Mouse (Mus musculus) stomach, embryonic 15.5 days (tissue): ENCODE data around the gene Sbf1. TPM values are rescaled to one million over a fixed set of nuclear protein-coding genes. Genes with fewer than 3 reads are reported as not detected.

Experiments used
- ATAC-seq: fragments of 200-750 bp; cut with Nextera tagmentation; 2 replicates; pipeline ENCODE4 v1.8.0; 2017; ENCODE audit warnings: low read depth, moderate number of reproducible peaks, moderate TSS enrichment; ENCODE audit not compliant: insufficient read depth, low FRiP score
- H3K27ac ChIP-seq: fragments of 300-500 bp; sonication (generic); 2 replicates; pipeline ENCODE4 v1.5.1; 2015; ENCODE audit warnings: mild to moderate bottlenecking, inconsistent platforms
- H3K27me3 ChIP-seq: fragments of 300-500 bp; sonication (generic); replicated peaks from 2 replicates; pipeline ENCODE4 v1.6.1; 2015; ENCODE audit warnings: inconsistent platforms
- H3K36me3 ChIP-seq: fragments of 300-500 bp; sonication (generic); 2 replicates; pipeline ENCODE4 v1.6.1; 2015; ENCODE audit warnings: inconsistent platforms
- H3K4me1 ChIP-seq: fragments of 300-500 bp; sonication (generic); 2 replicates; pipeline ENCODE4 v1.6.1; 2015; ENCODE audit warnings: inconsistent platforms
- H3K4me2 ChIP-seq: fragments of 300-500 bp; sonication (generic); 2 replicates; pipeline ENCODE4 v1.6.1; 2015; ENCODE audit warnings: mild to moderate bottlenecking, inconsistent platforms
- H3K4me3 ChIP-seq: fragments of 300-500 bp; sonication (generic); replicated peaks from 2 replicates; pipeline ENCODE4 v1.5.1; 2015; ENCODE audit warnings: inconsistent platforms
- H3K9ac ChIP-seq: fragments of 300-500 bp; sonication (generic); 2 replicates; pipeline ENCODE4 v1.6.1; 2015; ENCODE audit warnings: inconsistent platforms
- H3K9me3 ChIP-seq: fragments of 300-500 bp; sonication (generic); 2 replicates; pipeline ENCODE4 v1.6.1; 2016; ENCODE audit warnings: inconsistent platforms
- WGBS: fragments of 180-500 bp; shearing (Covaris S2); methylation state at CpG from one replicate; pipeline ENCODE4 v1.1.7; 2015; 5-methylcytosine and 5-hydroxymethylcytosine counted together
- microRNA-seq: library from miRNA; unstranded; fragments of <30 nt; microRNA quantifications from one replicate; pipeline ENCODE4, GENCODE M21; 2016
- polyA plus RNA-seq: library from polyadenylated mRNA; unstranded; fragments of >200 nt; fragmentation: Nextera tagmentation; extraction: Ambion mirVana; gene quantifications from 2 replicates; pipeline ENCODE4 v1.2.1, GENCODE M21; 2015

Gene Sbf1
- polyA plus RNA-seq, 1 experiment from 2014 or later: 45.3 TPM

DNA sequence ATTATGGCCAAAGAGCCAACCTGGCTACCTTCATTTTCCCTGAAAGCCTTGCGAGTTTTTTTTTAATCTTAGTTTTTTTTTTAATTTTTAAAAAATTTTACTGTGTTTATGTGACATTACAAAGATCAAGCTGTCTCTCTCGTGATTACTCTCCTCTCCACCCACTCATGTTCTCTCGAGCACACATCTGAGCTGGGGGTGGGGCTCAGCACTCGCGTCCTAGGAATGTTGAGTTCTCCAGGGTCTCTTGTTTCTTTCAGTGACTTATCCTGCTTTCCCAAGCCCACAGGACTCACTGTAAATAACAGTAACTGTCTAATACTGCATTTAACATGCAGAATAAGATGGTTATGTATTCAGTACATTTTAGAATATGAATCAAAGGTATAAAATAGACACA lies 50.6 kb downstream of the Sbf1 start:
- no peak overlapping the region for H3K9ac ChIP-seq
- H3K4me1 ChIP-seq: no peaks in the 10 kb centered on the region
- peaks cover 13% of the 10 kb centered on the region for H3K36me3 ChIP-seq
- ATAC-seq: no peak
- no peaks in the 10 kb centered on the region for H3K9me3 ChIP-seq
- H3K4me3 ChIP-seq: no peak overlapping the region
- WGBS: 66% methylated on average over 5 of the region's 5 CpGs
- H3K4me2 ChIP-seq: no peak overlapping the region
- H3K27ac ChIP-seq: no peak overlapping the region
- no peaks in the 10 kb centered on the region for H3K27me3 ChIP-seq

- H3K9ac ChIP-seq: no peak overlapping the region
- no peak overlapping the region for H3K4me2 ChIP-seq
- 95% methylated on average over 5 of the region's 5 CpGs for WGBS
- no peak overlapping the region for H3K27ac ChIP-seq
- H3K4me3 ChIP-seq: no peak overlapping the region
- peaks cover 5% of the 10 kb centered on the region; the same call in 1 of the 2 replicates for H3K36me3 ChIP-seq
- no peaks in the 10 kb centered on the region for H3K4me1 ChIP-seq
- no peaks in the 10 kb centered on the region for H3K9me3 ChIP-seq
- ATAC-seq: no peak
- no peaks in the 10 kb centered on the region for H3K27me3 ChIP-seq
Observed at GRCm38 (mm10) chr15:89258997-89259396, 56.1 kb downstream of the Sbf1 start.

DNA sequence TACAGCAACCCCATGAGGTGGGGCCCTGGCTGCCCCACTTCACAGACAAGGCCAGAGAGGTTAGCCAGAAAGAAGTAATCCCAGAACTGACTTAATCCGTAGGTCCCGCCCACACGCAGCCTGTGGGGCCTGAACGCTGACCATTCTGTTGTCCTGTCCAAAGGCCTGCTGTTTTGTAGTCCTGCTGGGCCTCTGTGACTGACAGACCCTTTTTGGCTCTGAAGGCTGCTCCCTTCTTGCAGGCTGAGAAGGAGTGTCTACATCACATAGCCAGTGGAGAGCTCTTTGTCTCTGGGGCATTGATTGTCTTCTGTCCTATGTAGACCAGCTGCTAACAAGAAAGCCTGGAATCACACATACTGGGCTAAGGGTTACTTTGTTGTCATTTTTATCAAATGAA lies 59.8 kb downstream of the Sbf1 start:
- no peak overlapping the region for H3K27ac ChIP-seq
- H3K27me3 ChIP-seq: no peaks in the 10 kb centered on the region
- H3K4me3 ChIP-seq: no peak overlapping the region
- no peak for ATAC-seq
- no peak overlapping the region for H3K9ac ChIP-seq
- no peak overlapping the region for H3K4me2 ChIP-seq
- 0 out of 2 replicates have a peak, but pooled peaks cover 7% of the 10 kb centered on the region for H3K36me3 ChIP-seq
- H3K9me3 ChIP-seq: no peaks in the 10 kb centered on the region
- no peaks in the 10 kb centered on the region for H3K4me1 ChIP-seq
- 96% methylated on average over 4 of the region's 4 CpGs for WGBS

- no peak overlapping the region for H3K27ac ChIP-seq
- H3K9ac ChIP-seq: no peak overlapping the region
- H3K4me2 ChIP-seq: no peak overlapping the region
- no peaks in the 10 kb centered on the region for H3K4me1 ChIP-seq
- H3K36me3 ChIP-seq: 0 out of 2 replicates have a peak, but pooled peaks cover 5% of the 10 kb centered on the region
- ATAC-seq: no peak
- 86% methylated on average over 6 of the region's 6 CpGs for WGBS
- H3K4me3 ChIP-seq: no peak overlapping the region
- H3K9me3 ChIP-seq: no peaks in the 10 kb centered on the region
- H3K27me3 ChIP-seq: no peaks in the 10 kb centered on the region
Observed at GRCm38 (mm10) chr15:89249063-89249462, 66.0 kb downstream of the Sbf1 start.

DNA sequence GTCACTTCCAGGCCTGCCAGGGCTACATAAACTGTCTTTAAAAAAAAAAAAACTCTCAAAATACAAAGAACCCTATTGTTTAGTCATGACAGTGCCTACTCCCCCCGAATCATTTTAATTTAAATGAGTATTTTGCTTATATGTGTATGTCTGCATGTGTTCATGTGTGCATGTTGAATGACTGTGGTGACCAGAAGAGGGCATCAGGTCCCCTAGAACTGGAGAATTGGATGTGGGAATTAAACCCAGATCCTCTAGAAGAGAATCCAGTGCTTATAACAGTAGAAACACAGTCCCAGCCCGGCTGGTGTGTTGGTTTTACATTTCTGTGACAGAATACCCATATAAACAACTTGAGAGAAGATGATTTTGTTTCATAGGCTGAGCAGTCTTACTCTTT lies 74.1 kb downstream of the Sbf1 start:
- no peaks in the 10 kb centered on the region for H3K4me1 ChIP-seq
- no peaks in the 10 kb centered on the region for H3K27me3 ChIP-seq
- H3K9me3 ChIP-seq: no peaks in the 10 kb centered on the region
- no peak overlapping the region for H3K9ac ChIP-seq
- no peak overlapping the region for H3K4me3 ChIP-seq
- H3K36me3 ChIP-seq: no peaks in the 10 kb centered on the region; the same call in 1 of the 2 replicates
- no peak overlapping the region for H3K4me2 ChIP-seq
- WGBS: 63% methylated on average over 2 of the region's 2 CpGs
- no peak overlapping the region for H3K27ac ChIP-seq
- no peak for ATAC-seq

GRCm38 (mm10) chr15:89239751-89240392 lies 75.2 kb downstream of the Sbf1 start:
- ATAC-seq: no peak
- no peak overlapping the region for H3K9ac ChIP-seq
- H3K4me1 ChIP-seq: no peaks in the 10 kb centered on the region
- H3K9me3 ChIP-seq: no peaks in the 10 kb centered on the region
- no peak overlapping the region for H3K4me2 ChIP-seq
- no peaks in the 10 kb centered on the region; the same call in 1 of the 2 replicates for H3K36me3 ChIP-seq
- no peaks in the 10 kb centered on the region for H3K27me3 ChIP-seq
- no peak overlapping the region for H3K27ac ChIP-seq
- no peak overlapping the region for H3K4me3 ChIP-seq
- 65% methylated on average over 3 of the region's 3 CpGs for WGBS

Small RNA genes lying within 50 kb of the gene (microRNA-seq; reads per million reads assigned to microRNA genes)
- gene Mir6959: 0.58 reads per million

Other genes starting within 250 kb of the Sbf1 start
- gene Trabd, start 240.2 kb downstream of the Sbf1 start, polyA plus RNA-seq: 57.1 and 60.0 TPM in 2 replicates
- gene Selenoo, start 226.2 kb downstream of the Sbf1 start, polyA plus RNA-seq: 17.9 and 19.7 TPM in 2 replicates
- gene Tubgcp6, start 192.2 kb downstream of the Sbf1 start, polyA plus RNA-seq: 12.0 and 12.9 TPM in 2 replicates
- 20.9 and 23.3 TPM in 2 replicates for gene Hdac10, start 186.6 kb downstream of the Sbf1 start, polyA plus RNA-seq
- gene Mapk12, start 174.6 kb downstream of the Sbf1 start, polyA plus RNA-seq: 3.8 and 4.7 TPM in 2 replicates
- 5.9 and 6.4 TPM in 2 replicates for gene Mapk11, start 165.7 kb downstream of the Sbf1 start, polyA plus RNA-seq
- gene Plxnb2, start 134.5 kb downstream of the Sbf1 start, polyA plus RNA-seq: 128 and 129 TPM in 2 replicates
- 12.5 and 14.9 TPM in 2 replicates for gene Dennd6b, start 118.8 kb downstream of the Sbf1 start, polyA plus RNA-seq
- 25.4 and 28.5 TPM in 2 replicates for gene Ppp6r2, start 103.8 kb downstream of the Sbf1 start, polyA plus RNA-seq
- 0.76 and 1.1 TPM in 2 replicates for gene Adm2, start 7.4 kb upstream of the Sbf1 start, polyA plus RNA-seq
- gene Miox, start 19.1 kb upstream of the Sbf1 start, polyA plus RNA-seq: 0.53 and 0.71 TPM in 2 replicates
- gene Lmf2, start 40.3 kb upstream of the Sbf1 start, polyA plus RNA-seq: 57.3 and 62.3 TPM in 2 replicates
- 127 and 141 TPM in 2 replicates for gene Ncaph2, start 40.4 kb upstream of the Sbf1 start, polyA plus RNA-seq
- 6.7 and 7.3 TPM in 2 replicates for gene Sco2, start 58.5 kb upstream of the Sbf1 start, polyA plus RNA-seq
- gene Tymp, start 61.7 kb upstream of the Sbf1 start, polyA plus RNA-seq: 1.3 and 1.5 TPM in 2 replicates
- 0.48 and 0.84 TPM in 2 replicates for gene Odf3b, start 64.0 kb upstream of the Sbf1 start, polyA plus RNA-seq
- gene Klhdc7b, start 69.6 kb upstream of the Sbf1 start, polyA plus RNA-seq: not detected in 2 replicates
- gene Syce3, start 95.2 kb upstream of the Sbf1 start, polyA plus RNA-seq: not detected in 2 replicates
- 0.63 and 0.66 TPM in 2 replicates for gene Cpt1b, start 110.6 kb upstream of the Sbf1 start, polyA plus RNA-seq
- 3.6 and 4.2 TPM in 2 replicates for gene C730034F03Rik, start 114.3 kb upstream of the Sbf1 start, polyA plus RNA-seq
- not detected in 2 replicates for gene Gm44502, start 114.4 kb upstream of the Sbf1 start, polyA plus RNA-seq
- 51.3 and 55.5 TPM in 2 replicates for gene Chkb, start 114.6 kb upstream of the Sbf1 start, polyA plus RNA-seq
- 3.7 and 3.8 TPM in 2 replicates for gene Mapk8ip2, start 138.6 kb upstream of the Sbf1 start, polyA plus RNA-seq
- 18.8 TPM in 2 replicates for gene Arsa, start 162.1 kb upstream of the Sbf1 start, polyA plus RNA-seq
- 1.7 and 1.9 TPM in 2 replicates for gene Shank3, start 184.3 kb upstream of the Sbf1 start, polyA plus RNA-seq